Mouse (Mus musculus) kidney, adult 18-20 months (tissue): Measurements from ENCODE around the gene Naa40.

Experiments used
- DNase-seq: peaks from one replicate; pipeline ENCODE4 v3.0.0; 2021

Naa40 gene

DNA sequence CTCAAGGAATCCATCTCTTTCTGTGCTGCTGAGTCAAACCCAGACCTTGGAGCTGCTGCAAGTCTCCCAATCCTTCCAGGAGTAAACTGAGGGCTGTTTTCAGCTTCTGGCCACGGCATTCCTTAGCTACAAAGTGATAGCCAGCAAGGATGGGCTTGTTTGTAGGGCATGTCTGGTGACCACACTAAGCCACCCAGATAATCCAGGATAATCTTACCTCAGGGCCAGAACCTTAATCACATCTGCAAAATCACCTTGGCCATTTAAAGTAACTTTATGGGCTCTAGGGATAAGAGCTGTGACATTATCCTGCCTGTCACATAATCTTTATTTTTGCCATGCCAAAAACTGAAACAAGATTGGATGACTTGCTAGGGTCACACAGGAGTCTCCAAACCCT is 28.8 kb downstream of the Naa40 start:
- DNase-seq = no peak

DNA sequence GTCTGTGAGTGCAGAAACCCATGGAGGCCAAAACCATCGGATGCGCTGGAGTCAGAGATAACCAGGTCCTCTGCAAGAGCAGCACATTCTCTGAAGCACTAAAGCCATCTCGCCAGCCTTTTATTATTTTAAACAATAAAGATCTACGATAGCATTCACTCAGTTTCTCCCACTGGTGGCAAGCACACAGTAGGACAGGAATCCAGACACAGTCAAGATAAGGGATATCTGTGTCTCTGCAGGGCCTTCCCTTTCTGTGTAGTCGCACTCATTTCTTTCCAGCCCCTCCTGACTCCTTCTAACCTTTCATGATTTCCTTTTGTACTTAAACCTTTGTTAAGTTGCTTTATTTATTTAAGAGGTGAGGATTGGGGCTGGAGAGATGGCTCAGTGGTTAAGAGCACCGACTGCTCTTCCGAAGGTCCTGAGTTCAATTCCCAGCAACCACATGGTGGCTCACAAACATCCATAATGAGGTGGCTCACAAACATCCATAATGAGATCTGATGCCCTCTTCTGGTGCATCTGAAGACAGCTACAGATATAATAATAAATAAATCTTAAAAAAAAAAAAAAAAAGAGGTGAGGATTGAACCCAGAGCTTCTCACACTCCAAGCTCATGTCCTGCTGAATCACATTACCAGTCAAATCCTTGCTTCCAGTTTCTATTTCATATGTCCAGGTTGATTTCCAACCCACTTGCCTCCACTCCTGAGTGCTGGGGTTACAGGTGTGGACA is 30.9 kb downstream of the Naa40 start:
- no peak for DNase-seq

DNA sequence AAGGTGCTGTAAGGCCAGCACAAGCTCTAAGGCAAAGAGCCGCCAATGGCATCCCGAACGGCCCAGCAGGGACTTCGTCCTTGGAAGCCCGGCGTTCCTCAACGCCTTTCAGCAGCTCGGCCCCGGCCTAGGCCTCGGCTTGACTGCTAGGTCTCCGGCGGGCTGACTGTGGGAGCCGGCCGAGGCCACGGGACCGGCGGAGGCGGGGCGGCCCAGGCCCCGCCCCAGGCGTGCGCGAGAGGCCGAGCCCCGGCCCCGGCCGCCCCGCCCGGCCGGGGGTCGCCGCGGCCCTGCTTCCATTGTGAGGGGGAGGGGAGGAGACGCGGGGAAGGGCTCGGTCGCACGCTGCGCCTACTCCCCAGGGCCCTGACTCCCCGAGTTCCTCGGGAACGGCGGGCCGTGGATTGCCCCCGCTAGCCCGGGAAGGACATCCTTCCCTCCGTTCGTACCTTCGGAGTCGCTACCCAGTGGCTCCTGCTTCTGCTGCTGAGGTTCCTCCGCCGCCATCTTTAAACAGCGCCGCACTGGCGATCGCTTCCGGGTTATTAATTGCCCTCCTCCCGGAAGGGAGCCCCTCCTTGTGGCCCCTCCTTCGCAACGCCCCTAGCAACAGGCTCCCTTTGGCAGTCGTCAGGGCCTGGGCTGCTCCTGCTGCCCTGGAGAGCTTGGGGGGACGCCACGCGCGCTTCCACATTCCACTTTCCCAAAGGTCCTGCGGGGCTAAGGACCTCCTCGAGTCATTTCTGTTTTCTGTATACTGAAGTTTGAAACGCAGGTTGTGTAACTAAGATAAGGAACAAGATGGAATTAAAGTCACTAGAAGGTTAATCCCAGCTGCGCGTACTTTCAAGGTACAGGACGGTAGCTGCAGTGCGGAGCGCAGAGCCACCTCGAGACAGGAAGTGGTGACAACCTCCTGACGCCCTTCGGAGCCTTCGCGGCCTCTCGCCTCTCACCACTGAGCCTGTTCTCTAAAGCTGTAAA is 34.9 kb downstream of the Naa40 start, which contains the start of gene Otub1:
Gene Otub1, minus strand, starts transcription at position 564 of the 984 bp plus-strand sequence.
- peak; percentile 95 for DNase-seq

DNA sequence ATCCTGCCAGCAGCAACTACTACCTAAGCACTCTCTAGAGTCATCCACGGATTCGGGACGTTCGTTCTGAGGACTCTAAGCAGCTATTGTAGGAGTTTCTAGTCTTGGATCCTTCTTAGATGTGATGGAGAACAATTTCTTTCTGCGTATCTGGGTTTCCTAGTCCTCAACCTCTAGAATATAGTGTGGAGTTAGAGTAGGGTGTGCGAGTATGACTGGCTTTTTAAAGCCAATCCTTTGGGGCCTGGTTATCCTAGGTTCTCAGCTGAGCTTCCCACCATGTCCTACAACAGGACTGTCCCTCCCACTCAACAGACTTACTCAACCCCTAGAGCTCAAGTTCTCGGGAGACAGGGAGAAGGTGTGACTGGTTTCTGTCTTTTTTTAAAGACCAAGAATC is 35.7 kb downstream of the Naa40 start:
- DNase-seq = no peak

DNA sequence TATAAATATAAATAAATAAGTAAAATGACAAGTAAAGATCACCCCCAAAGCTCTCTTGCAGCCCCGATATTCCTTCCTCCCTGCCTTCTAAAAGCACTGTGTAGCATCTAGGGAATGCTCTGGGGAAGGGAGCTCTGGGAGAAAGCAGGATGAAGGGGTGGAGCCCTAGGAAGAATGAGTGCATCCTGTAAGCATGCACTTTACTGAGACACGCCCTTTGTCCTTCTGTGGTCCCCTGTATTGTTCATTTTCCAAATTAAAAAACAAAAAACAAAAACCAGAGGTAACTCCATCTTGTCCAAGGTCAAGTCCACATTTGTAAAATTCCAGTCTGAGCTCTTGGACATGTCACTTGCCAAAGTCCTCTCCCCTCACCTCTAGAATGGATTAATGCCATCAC is 36.1 kb downstream of the Naa40 start:
- no peak for DNase-seq

DNA sequence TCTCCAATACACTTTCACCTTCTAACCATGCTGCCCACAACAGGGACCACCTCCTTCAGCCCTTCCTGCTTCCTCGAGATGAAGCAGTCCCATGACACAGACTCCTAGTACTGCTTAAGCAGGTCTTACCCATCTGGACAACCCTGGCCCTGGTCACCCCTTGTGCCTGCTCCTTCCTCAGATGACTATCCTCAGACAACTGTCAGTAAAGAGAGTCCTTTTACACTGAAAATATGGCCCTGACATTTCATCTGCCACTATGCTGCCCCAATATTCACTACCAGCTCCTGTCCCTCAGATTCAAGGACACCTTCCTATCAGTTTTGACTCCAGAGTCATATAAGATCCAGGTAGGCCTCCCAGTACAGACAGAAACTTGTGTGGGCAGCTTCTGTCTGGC is 40.6 kb downstream of the Naa40 start:
- no peak for DNase-seq

DNA sequence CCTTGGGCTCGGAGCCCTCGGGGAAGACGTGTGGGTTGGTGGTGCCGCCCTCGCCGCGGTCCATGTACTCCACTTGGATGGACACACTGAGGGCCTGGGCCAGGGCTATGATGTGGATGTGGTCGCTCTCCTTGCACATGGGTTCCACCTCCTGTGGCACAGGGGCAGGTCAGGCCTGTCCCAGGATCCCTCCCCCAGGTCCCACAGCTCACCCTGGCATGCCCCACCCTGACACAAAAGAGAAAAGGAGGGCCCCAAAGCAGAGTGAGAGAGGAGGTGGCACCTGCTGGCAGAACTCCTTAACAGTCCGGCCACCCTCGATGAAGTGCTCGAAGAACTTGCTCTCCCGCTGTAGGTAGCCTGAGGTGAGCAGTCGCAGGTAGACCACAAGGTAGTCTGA is 41.9 kb downstream of the Naa40 start:
- DNase-seq = no peak

DNA sequence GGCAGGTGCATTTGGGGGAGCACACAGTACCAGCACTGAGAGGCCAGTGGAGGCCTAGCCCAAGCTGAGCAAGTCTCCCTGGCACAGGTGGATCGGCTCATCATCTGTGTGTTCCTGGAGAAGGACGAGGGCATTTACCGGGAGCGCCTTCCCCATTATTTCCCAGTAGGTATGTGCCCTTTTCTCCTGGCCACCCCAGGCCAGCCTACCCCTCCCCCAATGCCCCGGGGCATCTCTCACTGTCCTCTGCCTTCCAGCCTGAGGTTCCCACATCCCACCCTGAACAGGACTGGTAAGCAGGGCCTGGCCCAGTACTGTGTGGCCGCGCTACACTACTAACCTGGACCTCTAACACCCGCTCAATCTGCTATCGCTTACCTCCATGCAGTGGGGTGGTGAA is 43.5 kb downstream of the Naa40 start:
- DNase-seq = no peak

DNA sequence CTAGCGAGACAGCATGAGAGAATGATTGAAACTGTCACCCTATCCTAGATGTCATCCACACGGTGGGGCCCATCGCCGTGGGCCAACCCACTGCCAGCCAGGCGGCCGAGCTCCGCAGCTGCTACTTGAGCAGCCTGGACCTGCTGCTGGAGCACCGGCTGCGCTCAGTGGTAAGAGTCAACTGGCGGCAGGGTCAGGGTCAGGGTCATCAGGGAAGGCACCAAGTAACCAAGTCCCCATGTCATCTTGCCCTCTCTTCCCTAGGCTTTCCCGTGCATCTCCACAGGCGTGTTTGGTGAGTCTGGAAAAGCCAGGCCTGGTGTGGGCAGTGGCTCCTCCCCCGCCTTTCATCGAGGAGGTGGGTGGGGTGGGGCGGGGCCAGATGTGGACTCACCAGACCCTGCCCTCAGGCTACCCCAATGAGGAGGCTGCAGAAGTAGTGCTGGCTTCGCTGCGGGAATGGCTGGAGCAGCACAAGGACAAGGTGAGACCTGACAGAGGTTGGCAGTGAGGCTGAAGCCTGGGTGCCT is 44.2 kb downstream of the Naa40 start:
- peak; percentile 64 for DNase-seq

DNA sequence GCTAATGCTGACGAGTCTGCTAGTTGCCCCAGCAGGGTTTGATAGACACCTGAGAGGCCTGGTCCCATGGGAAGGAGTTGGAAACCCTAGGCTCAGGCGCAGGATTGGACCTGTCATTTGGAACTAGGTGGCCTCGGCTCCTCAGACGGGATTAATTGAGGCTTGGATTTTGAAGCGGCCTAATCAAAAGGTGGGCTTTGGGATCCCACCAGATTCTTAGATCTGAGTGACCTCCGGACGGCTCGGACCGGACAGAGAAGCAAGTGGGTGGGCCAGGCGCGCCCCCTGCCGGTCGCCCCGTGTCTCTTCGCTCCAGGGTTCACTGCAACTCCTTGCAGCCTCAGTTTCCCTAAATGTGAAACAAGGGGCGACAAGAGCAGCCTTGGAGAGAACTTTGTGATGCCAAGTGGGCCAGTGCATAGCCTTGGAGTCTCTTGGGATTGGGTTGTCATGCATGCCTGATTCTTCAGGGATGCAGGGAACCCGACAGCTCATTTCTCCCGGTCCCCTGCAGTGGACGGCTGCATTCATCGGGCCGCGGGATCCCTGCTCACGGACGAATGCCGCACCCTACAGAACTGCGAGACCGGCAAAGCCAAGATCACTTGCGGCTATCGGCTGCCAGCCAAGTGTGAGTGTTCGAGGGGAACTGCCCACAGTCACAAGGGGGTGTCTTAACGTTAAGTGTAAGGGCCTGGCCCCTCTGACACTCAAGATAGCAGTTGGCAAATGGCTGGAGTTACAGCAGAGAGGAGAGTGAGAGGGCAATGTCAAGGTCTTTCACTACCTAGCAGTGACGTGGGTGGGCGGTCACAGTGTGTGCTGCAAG is 44.9 kb downstream of the Naa40 start:
- peak; percentile 85 for DNase-seq

DNA sequence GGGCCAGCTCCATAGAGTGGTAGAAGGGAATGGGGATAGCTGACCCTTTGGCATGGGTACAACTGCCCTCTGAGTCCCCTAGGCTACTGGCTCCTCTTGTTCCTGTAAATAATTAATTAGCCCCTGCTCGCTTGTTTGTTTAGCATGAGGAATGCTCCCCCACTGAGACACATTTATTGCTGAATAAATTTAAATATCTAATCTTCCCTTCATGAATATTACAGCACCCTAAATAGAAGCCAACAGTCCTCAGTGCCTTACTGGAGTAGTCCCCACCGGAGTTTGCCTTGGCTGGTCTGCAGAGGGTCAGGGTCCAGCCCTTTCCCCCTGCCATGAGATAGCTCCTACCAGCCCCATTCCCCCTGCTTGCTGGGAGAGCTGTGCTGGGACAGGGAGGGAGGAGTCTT is 48.4 kb downstream of the Naa40 start:
- peak; percentile 82 for DNase-seq

DNA sequence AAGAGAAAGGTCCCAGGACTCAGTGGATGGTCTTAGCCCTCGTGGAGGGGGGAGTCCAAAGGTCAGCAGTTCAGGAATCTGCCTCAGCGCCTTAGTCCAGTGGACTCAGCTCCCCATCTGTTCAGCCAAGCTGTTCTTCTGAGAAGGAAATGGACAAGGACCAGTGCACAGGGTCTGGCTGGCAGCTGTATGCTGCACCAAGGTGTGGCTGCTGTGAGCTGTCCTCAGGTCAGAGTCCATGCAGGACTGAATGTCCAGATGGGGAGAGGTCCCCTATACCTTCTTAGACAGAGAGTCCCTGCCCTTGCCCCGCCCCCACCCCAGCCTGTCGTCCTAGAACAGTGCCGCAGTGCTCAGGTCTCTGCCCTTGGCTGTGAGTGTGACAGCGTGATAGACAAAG is 49.3 kb downstream of the Naa40 start:
- DNase-seq = peak; percentile 79

DNA sequence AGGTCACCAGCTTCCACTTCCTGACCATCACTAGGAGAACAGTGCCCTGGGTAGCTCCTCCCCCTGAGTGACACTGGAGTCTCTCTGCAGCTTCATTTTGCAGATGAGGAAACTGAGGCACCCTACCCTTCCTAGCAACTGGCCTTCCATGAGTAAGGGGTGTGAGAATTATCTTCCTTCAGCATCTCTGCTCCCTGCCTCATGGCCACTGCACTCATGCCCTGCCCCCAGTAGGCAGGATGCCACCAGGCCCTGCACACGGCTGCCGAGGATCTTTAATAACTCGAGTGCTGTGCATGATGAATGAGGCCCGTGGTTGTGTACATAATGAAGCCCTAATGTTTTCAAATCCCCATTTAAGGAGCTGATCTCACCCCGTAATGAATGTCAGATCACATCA is 50.0 kb downstream of the Naa40 start:
- DNase-seq = no peak

DNA sequence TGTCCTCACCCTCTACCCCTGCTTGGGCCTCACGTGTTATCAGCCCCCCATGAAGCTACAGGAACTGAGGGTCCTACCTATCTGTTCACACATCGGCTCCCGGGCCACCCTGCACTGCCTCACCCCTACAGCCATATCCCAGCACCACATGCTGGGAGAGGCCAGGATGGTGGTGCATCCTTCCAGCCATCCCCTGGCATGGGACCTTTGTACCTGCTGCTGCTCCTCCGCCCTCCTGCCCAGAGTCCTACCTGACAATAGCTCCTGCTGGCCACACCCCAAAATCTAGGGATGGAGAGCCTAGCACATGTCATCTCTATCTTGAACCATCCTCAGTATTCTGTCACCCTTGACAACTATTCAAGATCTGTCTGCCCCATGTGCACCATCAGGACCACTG is 52.0 kb downstream of the Naa40 start:
- DNase-seq = no peak

DNA sequence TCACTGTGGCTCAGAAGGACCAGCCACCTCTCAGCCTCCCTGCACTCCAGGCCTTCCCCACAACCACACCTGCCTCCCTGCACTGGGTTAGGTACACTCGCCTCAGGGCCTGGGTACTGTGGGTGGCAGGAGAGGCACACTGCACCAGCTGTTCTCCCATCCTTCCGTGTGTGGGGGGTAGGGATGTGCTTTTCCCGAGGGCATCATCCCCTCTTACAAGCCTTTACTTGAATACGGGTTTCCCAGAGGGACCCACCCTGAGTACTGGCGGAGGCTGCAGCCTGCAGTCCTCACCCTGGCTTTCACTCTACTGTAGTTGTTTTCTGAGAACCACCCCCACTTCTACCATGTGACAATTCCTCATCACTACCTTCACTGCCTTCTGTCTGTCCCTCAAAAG is 53.8 kb downstream of the Naa40 start:
- no peak for DNase-seq

DNA sequence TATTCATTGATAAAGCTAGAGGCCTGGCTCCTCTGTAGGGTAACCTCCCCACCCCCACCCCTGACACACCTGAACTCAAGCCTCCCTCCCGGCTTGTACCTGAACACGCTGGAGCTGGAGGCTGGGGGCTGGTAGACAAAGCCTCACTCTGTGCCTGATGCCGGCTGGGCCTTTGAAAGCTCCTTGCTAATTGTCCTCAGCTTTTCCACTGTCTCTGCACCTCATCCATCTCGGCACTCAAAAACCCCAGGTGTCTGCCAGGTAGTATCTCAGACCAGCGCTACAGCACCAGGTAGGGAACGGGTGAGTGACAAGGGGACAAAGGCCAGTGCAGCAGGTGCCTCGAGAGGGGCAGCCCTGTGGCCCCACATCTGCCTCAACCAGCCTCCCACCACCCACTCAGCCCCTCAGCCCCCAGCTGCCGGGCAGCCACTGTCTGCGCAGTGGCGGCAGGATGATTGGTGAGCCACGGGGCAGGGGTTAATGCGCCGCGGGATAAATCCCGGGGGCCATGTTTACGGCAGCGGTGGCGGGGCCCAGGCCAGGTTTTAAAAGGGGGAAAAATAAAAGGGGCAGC is 55.2 kb downstream of the Naa40 start:
- DNase-seq = no peak

DNA sequence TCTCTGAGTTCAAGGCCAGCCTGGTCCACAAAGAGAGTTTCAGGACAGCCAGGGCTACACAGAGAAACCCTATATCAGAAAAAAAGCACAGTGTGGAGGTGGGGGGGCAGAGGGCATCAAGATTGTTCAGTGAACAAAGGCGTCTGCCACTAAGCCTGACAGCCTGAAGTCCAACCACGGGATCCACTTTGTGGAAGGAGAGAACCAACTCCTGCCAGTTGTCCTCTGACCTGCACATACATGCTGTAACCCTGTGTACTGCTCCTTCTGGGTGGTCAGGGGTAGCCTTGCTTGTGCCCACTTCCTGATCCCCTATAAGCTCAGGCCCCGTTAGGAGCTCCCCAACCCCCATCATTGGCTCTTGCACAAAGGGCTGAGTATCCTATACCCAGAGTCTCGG is 55.9 kb downstream of the Naa40 start:
- DNase-seq = no peak

DNA sequence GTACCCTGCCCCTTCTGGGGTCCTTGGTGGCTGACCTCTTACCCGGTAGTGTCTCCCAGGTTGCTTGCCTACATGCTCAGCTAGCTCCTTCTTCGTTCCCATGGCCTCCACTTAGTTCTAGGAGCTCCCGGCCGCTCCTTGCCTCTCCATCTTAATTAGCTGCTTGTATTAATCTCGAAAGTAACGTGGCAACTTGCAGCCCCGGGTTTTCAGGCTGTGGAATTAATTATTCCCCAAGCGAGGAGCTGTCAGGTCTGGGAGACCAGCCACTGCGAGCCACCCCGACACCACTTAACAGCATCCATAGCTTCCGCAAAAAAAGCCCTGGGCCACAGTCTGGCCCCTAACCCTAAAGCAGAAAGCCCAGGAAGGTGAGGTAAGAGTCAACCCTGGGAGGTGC is 57.6 kb downstream of the Naa40 start:
- no peak for DNase-seq

DNA sequence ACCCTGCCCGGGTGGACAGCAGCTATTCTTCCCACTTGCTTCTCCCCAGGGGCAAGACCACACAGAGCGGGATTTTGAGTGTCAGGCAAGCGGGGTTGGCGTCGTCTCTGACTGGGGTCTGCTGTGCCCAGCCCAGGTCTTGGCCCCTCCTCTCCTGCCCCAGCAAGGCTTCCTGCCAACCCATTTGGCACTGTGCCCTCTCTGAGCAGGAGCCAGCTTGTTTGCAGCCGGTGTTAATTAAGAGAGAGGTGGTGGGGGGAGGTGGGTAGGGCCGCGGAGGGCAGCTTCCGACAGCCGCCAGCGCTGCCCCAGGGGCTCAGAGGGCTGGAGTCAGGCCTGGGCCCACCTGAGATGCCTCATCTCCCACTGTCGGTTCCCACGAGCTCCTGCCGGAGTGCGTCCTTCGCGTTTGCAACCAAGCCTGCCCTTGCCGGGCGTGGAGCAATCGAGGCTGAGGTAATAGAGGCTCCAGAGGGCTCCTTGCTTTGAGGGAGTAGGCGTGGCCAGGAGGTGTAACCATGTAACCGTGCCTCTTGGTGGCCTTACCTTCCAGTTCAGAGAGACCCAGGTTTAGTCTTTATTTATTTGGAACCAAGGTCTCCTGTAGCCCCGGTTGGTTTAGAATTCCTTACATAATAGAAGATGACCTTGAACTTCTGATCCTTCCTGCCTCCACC is 58.6 kb downstream of the Naa40 start:
- DNase-seq = peak; percentile 97

DNA sequence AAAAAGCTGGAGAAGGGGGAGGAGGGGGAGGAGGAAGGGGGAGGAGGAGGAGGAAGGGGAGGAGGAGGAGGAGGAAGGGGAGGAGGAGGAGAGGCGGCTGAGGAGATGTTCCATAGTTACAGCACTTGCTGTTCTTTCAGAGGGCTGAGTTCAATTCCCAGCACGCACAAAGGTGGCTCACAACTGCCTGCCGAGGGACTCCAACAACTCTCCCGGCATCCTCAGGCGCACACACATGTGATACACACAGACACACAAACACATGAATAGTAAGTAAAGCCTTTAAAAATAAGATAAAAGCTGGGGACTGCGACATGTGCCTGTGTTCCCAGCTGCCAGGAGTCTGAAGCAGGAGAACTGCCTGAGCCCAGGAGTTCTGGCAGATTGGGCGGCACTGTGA is 59.5 kb downstream of the Naa40 start:
- peak; percentile 63 for DNase-seq

DNA sequence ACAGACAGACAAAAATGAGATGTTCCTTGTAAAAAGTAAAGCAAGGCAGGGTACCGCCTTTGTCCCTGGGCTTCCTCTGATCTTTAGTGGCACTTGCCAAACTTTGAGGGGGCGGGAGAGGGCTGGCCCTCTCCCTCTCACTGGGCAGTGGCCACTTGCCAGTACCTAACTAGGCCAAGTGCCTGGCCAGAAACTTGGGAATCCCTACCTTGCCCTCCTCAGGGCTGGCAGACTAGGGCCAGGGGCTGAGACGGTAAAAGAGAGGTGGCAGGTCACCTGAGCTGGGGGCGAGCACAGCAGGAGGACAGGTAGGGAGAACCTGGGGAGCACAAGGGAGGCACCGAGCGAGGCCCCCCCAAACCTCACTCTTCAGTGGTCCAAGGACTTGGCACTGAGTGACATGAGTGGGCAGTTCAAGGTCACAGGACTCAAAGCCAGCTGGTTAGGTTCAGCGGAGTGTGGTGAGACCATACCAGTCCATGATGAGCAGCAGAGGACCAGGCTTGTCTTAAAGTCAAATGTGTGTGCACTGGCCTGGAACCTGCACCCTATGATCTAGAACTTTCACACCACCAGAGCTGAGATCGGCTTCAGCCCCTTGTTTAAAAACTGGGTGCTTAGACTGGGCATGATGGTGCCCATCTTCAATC is 60.1 kb downstream of the Naa40 start:
- peak; percentile 86 for DNase-seq
